Mouse (Mus musculus) heart, embryonic 15.5 days (tissue): ENCODE measurements at regions not wholly inside any gene's neighbourhood (a gene's known extent, or its start where the extent isn't known, plus 50 kb on each side); places are given as distances from the start of the nearest gene placed in this dataset.

Experiments used
- ATAC-seq: fragments of 200-750 bp; cut with Nextera tagmentation; replicated peaks from 2 replicates; pipeline ENCODE4 v1.8.0; 2017; ENCODE audit warnings: low read depth, moderate TSS enrichment; ENCODE audit not compliant: insufficient number of reproducible peaks, insufficient read depth, low FRiP score
- H3K27ac ChIP-seq: fragments of 300-500 bp; sonication (generic); 2 replicates; pipeline ENCODE4 v1.5.1; 2015; ENCODE audit warnings: mild to moderate bottlenecking, inconsistent platforms
- H3K27me3 ChIP-seq: fragments of 300-500 bp; sonication (generic); 2 replicates; pipeline ENCODE4 v1.6.1; 2015; ENCODE audit warnings: inconsistent platforms
- H3K36me3 ChIP-seq: fragments of 300-500 bp; sonication (generic); 2 replicates; pipeline ENCODE4 v1.6.1; 2015; ENCODE audit warnings: mild to moderate bottlenecking, inconsistent platforms
- H3K4me1 ChIP-seq: fragments of 300-500 bp; sonication (generic); replicated peaks from 2 replicates; pipeline ENCODE4 v1.6.1; 2015; ENCODE audit warnings: inconsistent platforms
- H3K4me2 ChIP-seq: fragments of 300-500 bp; sonication (generic); 2 replicates; pipeline ENCODE4 v1.6.1; 2015; ENCODE audit warnings: inconsistent platforms, mild to moderate bottlenecking, moderate library complexity
- H3K4me3 ChIP-seq: fragments of 300-500 bp; sonication (generic); 2 replicates; pipeline ENCODE4 v1.5.1; 2015; ENCODE audit warnings: mild to moderate bottlenecking, inconsistent platforms
- H3K9ac ChIP-seq: fragments of 300-500 bp; sonication (generic); 2 replicates; pipeline ENCODE4 v1.6.1; 2015; ENCODE audit warnings: mild to moderate bottlenecking, inconsistent platforms
- H3K9me3 ChIP-seq: fragments of 300-500 bp; sonication (generic); replicated peaks from 2 replicates; pipeline ENCODE4 v1.6.1; 2016; ENCODE audit warnings: inconsistent platforms
- WGBS: fragments of 180-500 bp; shearing (Covaris S2); methylation state at CpG from one replicate; pipeline ENCODE4 v1.1.7; 2015; ENCODE audit warnings: mixed read lengths; 5-methylcytosine and 5-hydroxymethylcytosine counted together

GRCm38 (mm10) chr2:3941496-3941895 lies 76.0 kb upstream of the Frmd4a start:
- 0 out of 2 replicates have a peak, but pooled peaks have one; percentile 31 for ATAC-seq
- no peak overlapping the region for H3K9ac ChIP-seq
- H3K36me3 ChIP-seq: no peaks in the 10 kb centered on the region
- 71% methylated on average over 1 of the region's 1 CpGs for WGBS
- H3K9me3 ChIP-seq: no peaks in the 10 kb centered on the region
- H3K27me3 ChIP-seq: no peaks in the 10 kb centered on the region
- no peaks in the 10 kb centered on the region for H3K4me1 ChIP-seq
- no peak overlapping the region for H3K27ac ChIP-seq
- H3K4me2 ChIP-seq: no peak overlapping the region
- no peak overlapping the region for H3K4me3 ChIP-seq

DNA sequence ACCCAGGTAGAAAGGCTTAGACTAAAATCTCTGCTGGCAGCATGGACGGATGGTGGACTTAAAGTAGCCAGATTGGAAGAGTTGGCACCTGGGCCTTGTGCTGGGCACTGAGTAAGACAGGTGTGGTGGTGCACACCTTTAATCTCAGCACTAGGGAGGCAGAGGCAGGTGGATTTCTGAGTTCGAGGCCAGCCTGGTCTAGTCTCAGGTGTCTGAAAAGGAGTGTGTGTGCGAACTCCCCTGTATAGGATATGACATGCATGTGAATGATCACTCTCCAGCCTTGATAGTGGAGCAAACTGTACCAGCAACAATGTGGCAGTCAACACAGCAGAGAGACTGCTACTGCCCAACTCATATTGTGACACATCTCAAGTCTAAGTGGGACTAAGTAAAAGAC lies 70.1 kb upstream of the Frmd4a start:
- no peak overlapping the region for H3K4me2 ChIP-seq
- WGBS: 73% methylated on average over 3 of the region's 3 CpGs

DNA sequence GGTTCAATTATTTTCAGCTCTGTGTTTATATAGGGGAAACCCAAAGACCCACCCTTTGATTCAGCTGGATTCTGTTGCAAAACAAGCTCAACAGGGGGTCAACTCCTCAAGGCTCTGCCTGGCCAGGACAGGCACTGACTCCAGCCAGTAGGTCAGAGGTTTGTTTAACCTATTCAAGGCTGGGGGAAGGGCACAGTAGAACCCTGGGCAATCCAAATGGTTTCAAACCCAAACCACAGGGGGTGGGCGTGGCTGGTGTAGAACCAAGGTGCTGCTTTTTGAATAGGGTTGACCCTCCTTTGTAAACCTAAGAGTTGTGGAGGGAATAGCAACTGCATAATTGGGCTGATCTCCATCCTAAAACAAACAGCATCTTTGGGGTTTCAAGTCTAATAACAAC lies 69.2 kb upstream of the Frmd4a start:
- ATAC-seq: no peak
- Histone ChIP-seq H3K27me3 (no peaks in the 10 kb centered on the region), H3K9ac (no peak overlapping the region), H3K27ac (no peak overlapping the region), H3K4me1 (no peaks in the 10 kb centered on the region), H3K4me2 (no peak overlapping the region), H3K36me3 (no peaks in the 10 kb centered on the region), H3K9me3 (no peaks in the 10 kb centered on the region), H3K4me3 (no peak overlapping the region)
- 57% methylated on average over 1 of the region's 1 CpGs for WGBS

More for the DNA sequence above, 70.1 kb upstream of the Frmd4a start:
- H3K4me3 ChIP-seq: no peak overlapping the region
- no peaks in the 10 kb centered on the region for H3K36me3 ChIP-seq
- no peak for ATAC-seq
- no peaks in the 10 kb centered on the region for H3K4me1 ChIP-seq
- H3K9ac ChIP-seq: no peak overlapping the region
- H3K27me3 ChIP-seq: no peaks in the 10 kb centered on the region
- H3K9me3 ChIP-seq: no peaks in the 10 kb centered on the region
- no peak overlapping the region for H3K27ac ChIP-seq

DNA sequence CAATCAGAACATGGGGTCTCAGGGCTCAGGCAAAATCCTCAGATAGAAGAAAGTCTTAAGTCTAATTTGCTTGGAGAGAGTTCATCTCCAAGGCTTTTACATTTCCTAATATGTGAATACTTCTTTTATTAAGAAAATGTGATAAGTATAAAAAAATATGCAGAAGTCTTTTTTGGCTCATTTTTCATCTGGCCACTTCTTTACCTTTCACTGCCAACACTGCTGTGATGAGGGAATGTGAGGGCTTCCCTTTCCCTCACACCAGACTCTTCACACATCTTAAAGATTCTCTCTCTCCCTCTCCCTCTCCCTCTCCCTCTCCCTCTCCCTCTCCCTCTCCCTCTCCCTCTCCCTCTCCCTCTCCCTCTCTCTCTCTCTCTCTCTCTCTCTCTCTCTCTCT lies 60.0 kb upstream of the Frmd4a start:
- Histone ChIP-seq H3K4me1 (peaks cover 3% of the 10 kb centered on the region; the same call in 1 of the 2 replicates), H3K9ac (no peak overlapping the region), H3K4me2 (no peak overlapping the region), H3K27ac (no peak overlapping the region), H3K4me3 (no peak overlapping the region), H3K9me3 (no peaks in the 10 kb centered on the region), H3K27me3 (no peaks in the 10 kb centered on the region), H3K36me3 (no peaks in the 10 kb centered on the region)
- no peak for ATAC-seq

DNA sequence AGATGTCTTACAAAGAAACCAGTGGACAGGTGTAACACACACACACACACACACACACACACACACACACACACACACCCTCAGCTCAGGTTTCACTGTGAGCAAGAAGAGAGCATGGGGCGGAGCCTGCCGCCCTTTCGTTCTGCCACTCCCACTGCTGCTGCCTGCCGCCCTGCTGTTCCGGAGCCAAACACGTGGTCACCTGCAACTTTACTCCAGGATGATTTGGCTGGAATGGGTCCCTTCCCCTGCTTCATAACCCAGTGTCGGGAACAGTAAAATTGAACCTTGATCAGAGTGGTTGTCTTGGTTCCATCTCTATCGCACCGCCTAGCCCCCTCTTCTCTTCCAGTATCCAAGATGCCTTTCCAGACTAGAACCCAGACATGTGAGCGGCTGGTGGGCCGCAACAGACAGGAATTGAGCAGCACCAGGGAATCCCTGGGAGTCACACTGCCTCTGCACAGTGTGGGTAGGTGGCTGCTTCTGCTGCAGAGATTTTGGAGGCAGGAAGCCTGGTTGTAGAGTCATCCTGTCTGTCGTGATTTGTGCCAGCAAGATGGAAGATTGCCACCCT lies 59.4 kb upstream of the Frmd4a start:
- H3K4me2 ChIP-seq: peak overlapping the region; percentile 45
- no peaks in the 10 kb centered on the region for H3K27me3 ChIP-seq
- H3K9ac ChIP-seq: no peak overlapping the region

GRCm38 (mm10) chr2:3958711-3959110 lies 58.8 kb upstream of the Frmd4a start:
- H3K9me3 ChIP-seq: no peaks in the 10 kb centered on the region
- no peak overlapping the region for H3K4me3 ChIP-seq
- no peak overlapping the region for H3K27ac ChIP-seq
- no peak for ATAC-seq
- WGBS: 84% methylated on average over 4 of the region's 4 CpGs
- peaks cover 3% of the 10 kb centered on the region; the same call in 1 of the 2 replicates for H3K4me1 ChIP-seq
- no peak overlapping the region for H3K4me2 ChIP-seq
- no peaks in the 10 kb centered on the region for H3K36me3 ChIP-seq
- H3K27me3 ChIP-seq: no peaks in the 10 kb centered on the region
- no peak overlapping the region for H3K9ac ChIP-seq

More for the DNA sequence above, 59.4 kb upstream of the Frmd4a start:
- no peak for ATAC-seq
- Histone ChIP-seq H3K9me3 (no peaks in the 10 kb centered on the region), H3K4me3 (peak overlapping the region; percentile 13; the same call in 1 of the 2 replicates), H3K4me1 (peaks cover 3% of the 10 kb centered on the region; the same call in 1 of the 2 replicates), H3K27ac (no peak overlapping the region), H3K36me3 (no peaks in the 10 kb centered on the region)
- WGBS: 21% methylated on average over 12 of the region's 12 CpGs

DNA sequence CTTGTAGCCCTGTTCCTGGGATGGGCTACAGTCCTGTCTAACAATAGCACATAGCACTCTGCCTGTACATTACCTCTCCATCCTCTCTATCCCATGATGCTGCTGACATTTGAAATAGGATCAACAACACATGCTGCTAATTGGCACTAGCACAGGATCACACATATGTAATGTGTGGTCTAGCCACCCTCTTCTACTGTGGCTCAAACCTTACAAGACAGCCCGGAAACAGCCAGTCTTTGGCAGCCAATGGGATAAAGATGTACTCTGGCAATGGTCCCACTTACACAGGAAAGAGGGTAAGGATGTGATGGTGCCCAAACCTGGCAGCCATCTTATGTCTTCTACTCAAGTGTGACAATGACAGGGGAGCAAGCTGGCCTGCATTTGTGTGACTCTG lies 58.3 kb upstream of the Frmd4a start:
- WGBS: 70% methylated on average over 1 of the region's 1 CpGs
- Histone ChIP-seq H3K4me3 (no peak overlapping the region), H3K4me2 (no peak overlapping the region), H3K9me3 (no peaks in the 10 kb centered on the region), H3K4me1 (peaks cover 3% of the 10 kb centered on the region; the same call in 1 of the 2 replicates), H3K27me3 (no peaks in the 10 kb centered on the region), H3K27ac (no peak overlapping the region), H3K9ac (no peak overlapping the region), H3K36me3 (no peaks in the 10 kb centered on the region)
- no peak for ATAC-seq

DNA sequence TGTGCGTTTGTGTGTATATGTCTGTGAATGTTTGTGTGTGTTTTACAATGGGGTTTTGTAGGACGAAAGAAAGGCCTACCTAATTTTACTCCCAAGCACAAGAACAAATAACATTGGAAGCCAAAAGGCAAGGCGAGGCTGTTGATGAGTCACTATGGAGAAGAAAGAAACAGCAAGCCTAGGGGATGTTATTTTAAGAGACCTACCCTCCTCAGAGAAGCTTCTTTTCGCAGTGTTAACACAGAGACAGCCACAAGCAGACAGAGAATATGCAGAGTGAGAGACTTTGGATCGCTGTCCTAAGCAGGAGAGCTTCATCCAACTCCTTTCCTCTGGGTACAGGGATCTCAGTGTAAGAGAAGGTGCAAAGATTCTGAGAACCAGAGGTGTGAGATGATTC lies 57.3 kb upstream of the Frmd4a start:
- Histone ChIP-seq H3K4me1 (peaks cover 3% of the 10 kb centered on the region; the same call in 1 of the 2 replicates), H3K4me2 (no peak overlapping the region), H3K9ac (no peak overlapping the region), H3K4me3 (no peak overlapping the region), H3K27ac (no peak overlapping the region), H3K9me3 (no peaks in the 10 kb centered on the region), H3K27me3 (no peaks in the 10 kb centered on the region), H3K36me3 (no peaks in the 10 kb centered on the region)
- 69% methylated on average over 5 of the region's 5 CpGs for WGBS
- no peak for ATAC-seq

- H3K27ac ChIP-seq: no peak overlapping the region
- H3K4me1 ChIP-seq: no peaks in the 10 kb centered on the region
- H3K4me2 ChIP-seq: no peak overlapping the region
- 85% methylated on average over 4 of the region's 4 CpGs for WGBS
- no peaks in the 10 kb centered on the region for H3K9me3 ChIP-seq
- H3K36me3 ChIP-seq: no peaks in the 10 kb centered on the region
- H3K9ac ChIP-seq: no peak overlapping the region
- no peaks in the 10 kb centered on the region for H3K27me3 ChIP-seq
- ATAC-seq: peak; percentile 100
- H3K4me3 ChIP-seq: no peak overlapping the region
Measured at GRCm38 (mm10) chr2:3964351-3964750, 53.2 kb upstream of the Frmd4a start.
